Mouse (Mus musculus): Measurements from ENCODE around the gene Cdk2ap1. TPM values are rescaled to one million over a fixed set of nuclear protein-coding genes. Genes with fewer than 3 reads are reported as not detected.
A peak's percentile ranks its signal among the peaks of the same experiment; 100 is the strongest.

Cdk2ap1 gene
- total RNA-seq, 1 experiment from 2014 or later = 188 TPM

DNA sequence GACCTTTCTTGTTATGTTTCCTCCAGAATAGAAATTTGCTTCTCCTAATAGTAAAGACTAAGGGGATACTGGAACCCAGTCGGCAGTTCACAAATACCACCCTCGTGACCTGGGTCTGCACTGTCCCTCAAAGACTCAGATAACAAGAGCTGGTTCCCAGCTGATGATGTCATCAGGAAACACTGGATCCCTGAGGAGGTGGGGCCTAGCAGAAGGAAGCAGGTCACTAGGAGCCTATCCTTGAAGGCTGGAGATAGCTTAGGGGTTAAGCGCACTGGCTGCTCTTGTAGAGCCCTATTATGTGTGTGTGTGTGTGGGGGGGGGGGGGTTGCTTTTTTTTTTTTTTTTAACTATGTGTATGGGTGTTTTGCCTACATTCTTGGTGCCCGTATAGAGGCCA, 62.8 kb downstream of the Cdk2ap1 start:
- no peak for ATAC-seq (replicated peaks; ENCODE audit: low read depth, poor library complexity, severe bottlenecking)

DNA sequence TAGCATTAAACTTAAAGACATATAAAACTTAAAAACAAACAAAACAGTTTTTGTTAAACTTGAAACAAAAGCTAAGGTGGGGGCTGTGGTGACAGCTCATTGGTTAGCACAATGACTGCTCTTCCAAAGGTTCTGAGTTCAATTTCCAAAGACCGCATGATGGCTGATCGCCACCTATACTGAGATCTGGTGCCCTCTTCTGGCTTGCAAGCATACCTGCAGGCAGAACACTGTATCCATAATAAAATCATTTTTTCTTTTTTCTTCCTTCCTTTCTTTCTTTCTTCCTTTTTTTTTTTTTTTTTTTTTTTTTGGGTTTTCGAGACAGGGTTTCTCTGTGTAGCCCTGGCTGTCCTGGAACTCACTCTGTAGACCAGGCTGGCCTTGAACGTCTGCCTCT, 63.6 kb downstream of the Cdk2ap1 start:
- peak; percentile 56; the same call in 1 of the 2 replicates for ATAC-seq (replicated peaks; ENCODE audit: low read depth, poor library complexity, severe bottlenecking)

DNA sequence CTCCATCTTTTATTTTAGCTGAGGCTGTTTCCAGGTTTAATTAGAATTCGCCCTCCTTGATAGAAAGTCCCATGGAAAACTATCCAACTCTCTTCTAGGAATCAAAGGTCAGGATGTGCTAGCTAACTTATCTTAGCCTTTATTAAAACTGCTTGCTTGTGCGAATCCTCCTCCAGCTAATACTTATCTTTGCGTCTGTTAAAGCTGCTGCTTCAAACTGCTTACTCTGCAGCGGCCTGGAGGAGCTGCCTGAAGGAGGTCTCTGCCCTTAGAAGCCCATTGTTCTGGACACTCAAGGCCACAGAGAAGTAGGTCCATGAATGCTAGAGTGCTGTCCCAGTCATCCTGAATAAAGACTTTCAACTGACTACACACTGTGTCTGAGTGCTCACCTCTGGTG, 66.4 kb downstream of the Cdk2ap1 start:
- ATAC-seq (replicated peaks; ENCODE audit: low read depth, poor library complexity, severe bottlenecking) = no peak

Other genes with a start within 250 kb of the Cdk2ap1 start
- gene Arl6ip4, start 247.0 kb downstream of the Cdk2ap1 start, total RNA-seq (2017) = 93.4 and 116 TPM in 2 replicates
- 12.6 and 17.5 TPM in 2 replicates for gene Pitpnm2, start 113.3 kb downstream of the Cdk2ap1 start, total RNA-seq (2017)
- gene Mphosph9, start 35.1 kb downstream of the Cdk2ap1 start, total RNA-seq (2017) = 40.4 and 41.3 TPM in 2 replicates
- gene 2810006K23Rik, start 35.0 kb downstream of the Cdk2ap1 start, total RNA-seq (2017) = 22.9 and 25.5 TPM in 2 replicates
- 195 and 219 TPM in 2 replicates for gene Sbno1, start 62.9 kb upstream of the Cdk2ap1 start, total RNA-seq (2017)
- 130 and 182 TPM in 2 replicates for gene Kmt5a, start 76.8 kb upstream of the Cdk2ap1 start, total RNA-seq (2017)
- gene Rilpl2, start 115.3 kb upstream of the Cdk2ap1 start, total RNA-seq (2017) = 23.1 and 32.4 TPM in 2 replicates
- 12.1 and 15.4 TPM in 2 replicates for gene Snrnp35, start 120.1 kb upstream of the Cdk2ap1 start, total RNA-seq (2017)
- gene Rilpl1, start 168.3 kb upstream of the Cdk2ap1 start, total RNA-seq (2017) = 3.1 and 5.3 TPM in 2 replicates
- gene Tmed2, start 177.6 kb upstream of the Cdk2ap1 start, total RNA-seq (2017) = 643 and 733 TPM in 2 replicates
- gene Ddx55, start 189.8 kb upstream of the Cdk2ap1 start, total RNA-seq (2017) = 18.5 and 21.4 TPM in 2 replicates
- gene Eif2b1, start 216.0 kb upstream of the Cdk2ap1 start, total RNA-seq (2017) = 37.9 and 61.6 TPM in 2 replicates
- 33.8 and 39.2 TPM in 2 replicates for gene Gtf2h3, start 216.1 kb upstream of the Cdk2ap1 start, total RNA-seq (2017)